In the genomic region with DNA sequence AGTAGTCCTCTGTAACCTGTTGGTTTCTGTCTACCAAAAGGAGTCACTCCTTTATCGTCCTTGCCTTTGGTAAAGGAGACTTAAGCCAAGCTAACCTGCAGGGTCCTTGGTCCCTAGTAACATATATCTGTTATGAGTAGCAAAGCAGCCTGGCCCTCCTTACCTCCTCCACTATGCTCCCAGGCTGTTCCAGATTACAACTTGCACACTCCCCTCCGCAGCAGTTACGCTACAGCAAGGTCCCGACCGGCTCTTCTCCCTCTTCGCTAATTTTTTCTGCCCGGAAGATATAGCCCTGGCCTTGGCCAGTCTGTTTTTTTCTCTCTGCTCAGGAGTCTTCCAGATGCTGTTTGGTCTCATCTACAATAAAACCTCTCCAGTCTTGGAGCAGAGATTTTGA, we compare ENCODE assay signal across 7 mouse cellular contexts. TPM values are rescaled to one million over a fixed set of nuclear protein-coding genes. Genes with fewer than 3 reads are reported as not detected.
"Had no signal": no experiment of that assay in that cellular context is flagged by ENCODE, and none has a peak within 500 bp of the region (broad histone marks: within the 10 kb centered on the region; RNA-seq: fewer than 3 reads in every experiment).

No protein-coding gene starts in this region.

- H3K4me2 ChIP-seq: limb, embryonic 13.5 days; midbrain, embryonic 12.5 days had no signal

- H3K27ac ChIP-seq: kidney, postnatal 0 days; limb, embryonic 13.5 days; liver, embryonic 14.5 days; midbrain, embryonic 12.5 days; stomach, postnatal 0 days had no signal

- H3K9ac ChIP-seq: limb, embryonic 13.5 days; liver, embryonic 14.5 days; midbrain, embryonic 12.5 days had no signal

- H3K9me3 ChIP-seq: limb, embryonic 13.5 days; midbrain, embryonic 12.5 days had no signal

- H3K27me3 ChIP-seq: limb, embryonic 13.5 days; midbrain, embryonic 12.5 days had no signal

RNA-seq across cellular contexts. Expression of a gene that starts 47.9 kb away (rescaled TPM):
- total RNA-seq: megakaryocyte-erythroid progenitor cell, adult 5-6 weeks had no signal
- polyA plus RNA-seq: liver, adult 2 months had no signal
